Mouse (Mus musculus): Measurements from ENCODE around the gene Sdsl.
"Not testable (repeated sequence)": the region's sequence is repeated elsewhere in the genome, so short reads cannot be mapped to it uniquely, and the experiment has no call there.

Gene Sdsl

GRCm38 (mm10) chr5:120472770-120473169, at the start of gene Sdsl:
Gene Sdsl (minus strand): TSS chr5:120472810.
- DNase-seq = no peak

- DNase-seq = no peak
Observed at GRCm38 (mm10) chr5:120517552-120517951, 44.9 kb upstream of the Sdsl start.

GRCm38 (mm10) chr5:120516221-120516984, 43.8 kb upstream of the Sdsl start:
- DNase-seq = peak; percentile 55

- DNase-seq = no peak
Observed at GRCm38 (mm10) chr5:120515451-120515850, 42.8 kb upstream of the Sdsl start.

GRCm38 (mm10) chr5:120514754-120515153, 42.1 kb upstream of the Sdsl start:
- DNase-seq = peak; percentile 82

GRCm38 (mm10) chr5:120514031-120514677, 41.5 kb upstream of the Sdsl start:
- no peak for DNase-seq

- DNase-seq = no peak
Observed at GRCm38 (mm10) chr5:120512911-120513555, 40.4 kb upstream of the Sdsl start.

- peak; percentile 52 for DNase-seq
Observed at GRCm38 (mm10) chr5:120511643-120512220, 39.1 kb upstream of the Sdsl start.

GRCm38 (mm10) chr5:120510982-120511642, 38.5 kb upstream of the Sdsl start, which contains the start of gene Slc8b1:
Gene Slc8b1 (plus strand): TSS chr5:120511168.
- DNase-seq = peak; percentile 99

- DNase-seq = no peak
Observed at GRCm38 (mm10) chr5:120507311-120507710, 34.7 kb upstream of the Sdsl start.

- DNase-seq = no peak
Observed at GRCm38 (mm10) chr5:120506490-120506889, 33.9 kb upstream of the Sdsl start.

GRCm38 (mm10) chr5:120505781-120506180, 33.2 kb upstream of the Sdsl start:
- no peak for DNase-seq

- DNase-seq = peak; percentile 87
Observed at GRCm38 (mm10) chr5:120505368-120505767, 32.8 kb upstream of the Sdsl start.

GRCm38 (mm10) chr5:120503144-120503795, 30.7 kb upstream of the Sdsl start, which contains the start of gene Plbd2:
Gene Plbd2 (minus strand): TSS chr5:120503625.
- DNase-seq = peak; percentile 95

- no peak for DNase-seq
Observed at GRCm38 (mm10) chr5:120502675-120503143, 30.1 kb upstream of the Sdsl start.

GRCm38 (mm10) chr5:120502147-120502621, 29.6 kb upstream of the Sdsl start:
- no peak for DNase-seq

GRCm38 (mm10) chr5:120500609-120501008, 28.0 kb upstream of the Sdsl start:
- DNase-seq = not testable (repeated sequence)

GRCm38 (mm10) chr5:120499202-120499601, 26.6 kb upstream of the Sdsl start:
- no peak for DNase-seq

GRCm38 (mm10) chr5:120497071-120497470, 24.5 kb upstream of the Sdsl start:
- no peak for DNase-seq

GRCm38 (mm10) chr5:120495703-120496226, 23.2 kb upstream of the Sdsl start:
- DNase-seq = no peak

GRCm38 (mm10) chr5:120495064-120495702, 22.6 kb upstream of the Sdsl start:
- no peak for DNase-seq
